Mouse (Mus musculus): ENCODE results near the gene Nrg4. TPM values are rescaled to one million over a fixed set of nuclear protein-coding genes. Genes with fewer than 3 reads are reported as not detected.

Gene Nrg4
- total RNA-seq, 2 experiments from 2014 or later, result 0.47 to 1.1 TPM

- DNase-seq (ENCODE audit: extremely low spot score in 1 of 2, low spot score in 1 of 2), result peak in 1 of 2 experiments; percentile 35
These were observed 2.1 kb downstream of the Nrg4 start for GRCm38 (mm10) chr9:55324516-55324915.

GRCm38 (mm10) chr9:55324085-55324484 is 2.6 kb downstream of the Nrg4 start:
- DNase-seq (ENCODE audit: extremely low spot score in 1 of 2, low spot score in 1 of 2), result no peak

- DNase-seq (ENCODE audit: extremely low spot score in 1 of 2, low spot score in 1 of 2), result no peak
These were observed 4.0 kb downstream of the Nrg4 start for GRCm38 (mm10) chr9:55322641-55323040.

GRCm38 (mm10) chr9:55313619-55314261 is 12.9 kb downstream of the Nrg4 start:
- DNase-seq (ENCODE audit: extremely low spot score in 1 of 2, low spot score in 1 of 2), result no peak

- peak; percentile 51 to 74 for DNase-seq (ENCODE audit: extremely low spot score in 1 of 2, low spot score in 1 of 2)
These were observed 15.1 kb downstream of the Nrg4 start for GRCm38 (mm10) chr9:55311560-55311959.

GRCm38 (mm10) chr9:55308455-55308854 is 18.2 kb downstream of the Nrg4 start:
- no peak for DNase-seq (ENCODE audit: extremely low spot score in 1 of 2, low spot score in 1 of 2)

- DNase-seq (ENCODE audit: extremely low spot score in 1 of 2, low spot score in 1 of 2), result no peak
These were observed 19.1 kb downstream of the Nrg4 start for GRCm38 (mm10) chr9:55307557-55307956.

GRCm38 (mm10) chr9:55307066-55307465 is 19.6 kb downstream of the Nrg4 start:
- DNase-seq (ENCODE audit: extremely low spot score in 1 of 2, low spot score in 1 of 2), result no peak

GRCm38 (mm10) chr9:55296221-55296620 is 30.4 kb downstream of the Nrg4 start:
- no peak for DNase-seq (ENCODE audit: extremely low spot score in 1 of 2, low spot score in 1 of 2)

GRCm38 (mm10) chr9:55291966-55292365 is 34.7 kb downstream of the Nrg4 start:
- DNase-seq (ENCODE audit: extremely low spot score in 1 of 2, low spot score in 1 of 2), result no peak

- DNase-seq (ENCODE audit: extremely low spot score in 1 of 2, low spot score in 1 of 2), result no peak
These were observed 37.0 kb downstream of the Nrg4 start for GRCm38 (mm10) chr9:55289475-55290198.

GRCm38 (mm10) chr9:55285197-55285596 is 41.4 kb downstream of the Nrg4 start:
- DNase-seq (ENCODE audit: extremely low spot score in 1 of 2, low spot score in 1 of 2), result no peak

- no peak for DNase-seq (ENCODE audit: extremely low spot score in 1 of 2, low spot score in 1 of 2)
These were observed 43.1 kb downstream of the Nrg4 start for GRCm38 (mm10) chr9:55283516-55283915.

GRCm38 (mm10) chr9:55279114-55279825 is 47.4 kb downstream of the Nrg4 start:
- DNase-seq (ENCODE audit: extremely low spot score in 1 of 2, low spot score in 1 of 2), result no peak

GRCm38 (mm10) chr9:55277562-55277961 is 49.1 kb downstream of the Nrg4 start:
- peak in 1 of 2 experiments; percentile 7 for DNase-seq (ENCODE audit: extremely low spot score in 1 of 2, low spot score in 1 of 2)

- no peak for DNase-seq (ENCODE audit: extremely low spot score in 1 of 2, low spot score in 1 of 2)
These were observed 52.7 kb downstream of the Nrg4 start for GRCm38 (mm10) chr9:55273906-55274305.

GRCm38 (mm10) chr9:55271960-55272560 is 54.6 kb downstream of the Nrg4 start:
- no peak for DNase-seq (ENCODE audit: extremely low spot score in 1 of 2, low spot score in 1 of 2)

- DNase-seq (ENCODE audit: extremely low spot score in 1 of 2, low spot score in 1 of 2), result no peak
These were observed 62.0 kb downstream of the Nrg4 start for GRCm38 (mm10) chr9:55264356-55265302.

GRCm38 (mm10) chr9:55259741-55260140 is 66.9 kb downstream of the Nrg4 start:
- DNase-seq (ENCODE audit: extremely low spot score in 1 of 2, low spot score in 1 of 2), result no peak

- DNase-seq (ENCODE audit: extremely low spot score in 1 of 2, low spot score in 1 of 2), result no peak
These were observed 69.5 kb downstream of the Nrg4 start for GRCm38 (mm10) chr9:55257105-55257504.

All from layer of hippocampus, postnatal 25 days (tissue).